Mouse (Mus musculus): Measurements from ENCODE around the gene Lrrc73. TPM values are rescaled to one million over a fixed set of nuclear protein-coding genes. Genes with fewer than 3 reads are reported as not detected.

Gene Lrrc73
- polyA plus RNA-seq, 1 experiment = 0.27 TPM

GRCm38 (mm10) chr17:46278011-46278765, 24.9 kb downstream of the Lrrc73 start:
- peaks cover 27% of the 10 kb centered on the region for H3K4me1 ChIP-seq (ENCODE audit: control insufficient read depth)
- TF ChIP-seq TAL1 (IDR thresholded peaks at IDR 0.05; ENCODE audit: low read length) (no peak), GATA1 (IDR thresholded peaks at IDR 0.05; ENCODE audit: low read length) (no peak)
- peaks cover 68% of the 10 kb centered on the region for H3K36me3 ChIP-seq (ENCODE audit: control insufficient read depth)
- no peaks in the 10 kb centered on the region for H3K27me3 ChIP-seq (ENCODE audit: control insufficient read depth)
- H3K9me3 ChIP-seq (ENCODE audit: control insufficient read depth, low read length) = no peaks in the 10 kb centered on the region
- H3K4me3 ChIP-seq (replicated peaks) = no peak overlapping the region

- H3K4me3 ChIP-seq (replicated peaks) = peak within 1 kb of the TSS; percentile 91
- no peak for TF ChIP-seq TAL1 (IDR thresholded peaks at IDR 0.05; ENCODE audit: low read length)
- TF ChIP-seq GATA1 (IDR thresholded peaks at IDR 0.05; ENCODE audit: low read length) = no peak
- peaks cover 26% of the 10 kb centered on the region for H3K4me1 ChIP-seq (ENCODE audit: control insufficient read depth)
- peaks cover 36% of the 10 kb centered on the region for H3K36me3 ChIP-seq (ENCODE audit: control insufficient read depth)
- H3K9me3 ChIP-seq (ENCODE audit: control insufficient read depth, low read length) = no peaks in the 10 kb centered on the region
- H3K27me3 ChIP-seq (ENCODE audit: control insufficient read depth) = peaks cover 9% of the 10 kb centered on the region
Measured at GRCm38 (mm10) chr17:46282483-46283123, 29.3 kb downstream of the Lrrc73 start, which contains the start of gene Tjap1. Gene Tjap1 (minus strand): TSS chr17:46283026.

- peaks cover 26% of the 10 kb centered on the region for H3K4me1 ChIP-seq (ENCODE audit: control insufficient read depth)
- peaks cover 9% of the 10 kb centered on the region for H3K27me3 ChIP-seq (ENCODE audit: control insufficient read depth)
- H3K36me3 ChIP-seq (ENCODE audit: control insufficient read depth) = peaks cover 32% of the 10 kb centered on the region
- H3K4me3 ChIP-seq (replicated peaks) = peak overlapping the region; percentile 91
- TF ChIP-seq GATA1 (IDR thresholded peaks at IDR 0.05; ENCODE audit: low read length) (no peak), TAL1 (IDR thresholded peaks at IDR 0.05; ENCODE audit: low read length) (no peak)
- no peaks in the 10 kb centered on the region for H3K9me3 ChIP-seq (ENCODE audit: control insufficient read depth, low read length)
Measured at GRCm38 (mm10) chr17:46283140-46283539, 29.8 kb downstream of the Lrrc73 start.

DNA sequence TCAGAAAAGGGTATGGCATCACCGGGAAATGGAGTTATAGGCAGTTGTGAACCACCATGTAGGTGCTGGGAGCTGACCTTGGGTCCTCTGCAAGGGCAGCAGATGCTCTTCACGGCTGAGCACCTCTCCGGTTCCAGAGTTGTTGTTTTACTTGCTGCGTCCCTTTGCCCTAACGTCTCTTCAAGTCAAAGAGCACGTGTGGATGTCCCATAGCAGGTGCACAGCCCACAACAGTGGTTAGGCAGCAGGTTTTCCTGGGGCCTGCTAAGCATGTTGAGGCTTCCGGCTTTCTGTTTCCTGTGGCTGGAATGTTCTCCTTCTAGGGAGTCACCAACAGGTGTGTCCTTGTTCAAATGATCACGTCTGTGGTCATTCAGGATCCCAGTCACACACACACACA, 30.6 kb downstream of the Lrrc73 start:
- Histone ChIP-seq H3K27me3 (ENCODE audit: control insufficient read depth) (peaks cover 9% of the 10 kb centered on the region), H3K9me3 (ENCODE audit: control insufficient read depth, low read length) (no peaks in the 10 kb centered on the region), H3K36me3 (ENCODE audit: control insufficient read depth) (peaks cover 24% of the 10 kb centered on the region), H3K4me1 (ENCODE audit: control insufficient read depth) (peaks cover 26% of the 10 kb centered on the region), H3K4me3 (replicated peaks) (no peak overlapping the region)
- no peak for TF ChIP-seq GATA1 (IDR thresholded peaks at IDR 0.05; ENCODE audit: low read length)
- no peak for TF ChIP-seq TAL1 (IDR thresholded peaks at IDR 0.05; ENCODE audit: low read length)

DNA sequence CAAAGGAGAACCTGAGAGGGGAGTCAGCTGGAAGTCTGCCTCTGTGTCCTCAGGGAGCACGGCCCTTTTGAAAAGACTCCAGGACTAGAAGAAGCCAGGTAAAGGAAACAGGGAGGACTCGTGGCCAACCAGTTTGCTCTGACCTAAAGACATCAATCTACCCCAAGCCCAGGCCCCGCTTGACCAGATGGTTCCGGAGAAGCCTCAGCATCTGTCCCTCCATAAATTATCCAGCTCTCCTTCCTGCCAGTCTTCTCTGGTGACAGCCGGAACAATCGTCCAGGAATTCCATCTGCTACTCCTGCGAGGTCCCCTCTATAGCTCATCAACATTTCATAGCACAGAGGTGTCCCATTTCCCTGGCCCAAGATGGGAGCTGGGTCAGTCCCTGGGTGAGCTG, 31.3 kb downstream of the Lrrc73 start:
- TF ChIP-seq GATA1 (IDR thresholded peaks at IDR 0.05; ENCODE audit: low read length) = no peak
- no peak for TF ChIP-seq TAL1 (IDR thresholded peaks at IDR 0.05; ENCODE audit: low read length)
- peaks cover 25% of the 10 kb centered on the region for H3K4me1 ChIP-seq (ENCODE audit: control insufficient read depth)
- peaks cover 17% of the 10 kb centered on the region for H3K36me3 ChIP-seq (ENCODE audit: control insufficient read depth)
- no peak overlapping the region for H3K4me3 ChIP-seq (replicated peaks)
- peaks cover 9% of the 10 kb centered on the region for H3K27me3 ChIP-seq (ENCODE audit: control insufficient read depth)
- no peaks in the 10 kb centered on the region for H3K9me3 ChIP-seq (ENCODE audit: control insufficient read depth, low read length)

DNA sequence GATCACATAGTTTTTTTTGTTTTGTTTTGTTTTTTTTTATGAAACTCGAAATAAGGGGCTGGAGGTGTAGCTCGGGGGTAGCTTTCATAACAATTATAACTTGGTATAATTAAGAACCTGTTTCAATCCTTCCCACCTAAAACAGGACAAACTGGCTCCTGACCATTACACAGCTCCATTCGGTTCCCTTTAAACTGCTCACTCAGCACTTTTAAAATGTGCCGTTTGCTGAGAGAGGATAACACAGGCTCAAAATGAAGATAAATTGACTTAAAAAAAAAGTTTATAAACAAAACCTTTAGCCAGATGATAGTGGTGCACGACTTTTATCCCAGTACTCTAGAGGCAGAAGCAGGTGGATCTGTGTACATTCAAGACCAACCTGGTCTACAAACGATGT, 32.1 kb downstream of the Lrrc73 start:
- Histone ChIP-seq H3K27me3 (ENCODE audit: control insufficient read depth) (peaks cover 12% of the 10 kb centered on the region), H3K4me1 (ENCODE audit: control insufficient read depth) (peaks cover 25% of the 10 kb centered on the region), H3K36me3 (ENCODE audit: control insufficient read depth) (peaks cover 9% of the 10 kb centered on the region), H3K4me3 (replicated peaks) (no peak overlapping the region), H3K9me3 (ENCODE audit: control insufficient read depth, low read length) (no peaks in the 10 kb centered on the region)
- no peak for TF ChIP-seq GATA1 (IDR thresholded peaks at IDR 0.05; ENCODE audit: low read length)
- TF ChIP-seq TAL1 (IDR thresholded peaks at IDR 0.05; ENCODE audit: low read length) = no peak

GRCm38 (mm10) chr17:46287678-46288095, 34.4 kb downstream of the Lrrc73 start:
- peaks cover 23% of the 10 kb centered on the region for H3K27me3 ChIP-seq (ENCODE audit: control insufficient read depth)

DNA sequence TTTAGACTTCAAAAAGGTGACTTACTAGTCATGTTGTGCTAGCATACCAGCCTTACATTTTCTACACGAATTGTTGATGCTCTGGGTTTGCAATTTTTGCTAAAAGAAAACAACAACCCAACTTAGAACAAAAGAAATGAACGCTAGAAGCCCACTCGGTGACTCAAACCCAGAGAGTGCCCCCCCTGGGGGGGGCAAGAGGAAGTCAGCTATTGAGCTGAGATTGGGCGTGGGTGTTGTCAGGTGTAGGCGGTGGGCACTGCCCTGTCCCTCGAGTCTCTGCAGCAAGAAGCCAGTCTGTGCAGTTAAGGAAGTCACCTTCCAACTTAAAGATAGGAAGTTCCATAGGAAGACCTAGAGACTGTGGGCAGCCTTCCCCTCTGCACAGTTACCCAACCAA, 43.3 kb downstream of the Lrrc73 start:
- no peak overlapping the region for H3K4me3 ChIP-seq (replicated peaks)
- TF ChIP-seq GATA1 (IDR thresholded peaks at IDR 0.05; ENCODE audit: low read length) (no peak), TAL1 (IDR thresholded peaks at IDR 0.05; ENCODE audit: low read length) (no peak)
- H3K36me3 ChIP-seq (ENCODE audit: control insufficient read depth) = no peaks in the 10 kb centered on the region
- H3K27me3 ChIP-seq (ENCODE audit: control insufficient read depth) = peaks cover 75% of the 10 kb centered on the region
- peaks cover 7% of the 10 kb centered on the region; the same call in 1 of the 2 replicates for H3K9me3 ChIP-seq (ENCODE audit: control insufficient read depth, low read length)
- H3K4me1 ChIP-seq (ENCODE audit: control insufficient read depth) = peaks cover 10% of the 10 kb centered on the region

More at GRCm38 (mm10) chr17:46287678-46288095, 34.4 kb downstream of the Lrrc73 start:
- Histone ChIP-seq H3K4me1 (ENCODE audit: control insufficient read depth) (peaks cover 9% of the 10 kb centered on the region), H3K36me3 (ENCODE audit: control insufficient read depth) (no peaks in the 10 kb centered on the region), H3K9me3 (ENCODE audit: control insufficient read depth, low read length) (no peaks in the 10 kb centered on the region), H3K4me3 (replicated peaks) (no peak overlapping the region)
- TF ChIP-seq GATA1 (IDR thresholded peaks at IDR 0.05; ENCODE audit: low read length) (no peak), TAL1 (IDR thresholded peaks at IDR 0.05; ENCODE audit: low read length) (no peak)

- H3K36me3 ChIP-seq (ENCODE audit: control insufficient read depth) = no peaks in the 10 kb centered on the region
- H3K4me3 ChIP-seq (replicated peaks) = no peak overlapping the region
- TF ChIP-seq GATA1 (IDR thresholded peaks at IDR 0.05; ENCODE audit: low read length) = no peak
- TF ChIP-seq TAL1 (IDR thresholded peaks at IDR 0.05; ENCODE audit: low read length) = no peak
- peaks cover 74% of the 10 kb centered on the region for H3K27me3 ChIP-seq (ENCODE audit: control insufficient read depth)
- H3K4me1 ChIP-seq (ENCODE audit: control insufficient read depth) = peaks cover 10% of the 10 kb centered on the region
- H3K9me3 ChIP-seq (ENCODE audit: control insufficient read depth, low read length) = peaks cover 7% of the 10 kb centered on the region; the same call in 1 of the 2 replicates
Measured at GRCm38 (mm10) chr17:46297028-46297363, 43.7 kb downstream of the Lrrc73 start.

All from erythroblast, embryonic 14.5 days (primary cell).